Mouse (Mus musculus): ENCODE results near the gene Pax5.

The Pax5 gene

GRCm38 (mm10) chr4:44705967-44706366 lies 4.3 kb downstream of the Pax5 start:
- no peak for DNase-seq (ENCODE audit: low spot score)

- DNase-seq (ENCODE audit: low spot score) = no peak
These were observed 5.1 kb downstream of the Pax5 start for GRCm38 (mm10) chr4:44705151-44705550.

GRCm38 (mm10) chr4:44704369-44704745 lies 5.9 kb downstream of the Pax5 start:
- DNase-seq (ENCODE audit: low spot score) = peak; percentile 90

- DNase-seq (ENCODE audit: low spot score) = no peak
These were observed 6.5 kb downstream of the Pax5 start for GRCm38 (mm10) chr4:44703686-44704368.

GRCm38 (mm10) chr4:44702891-44703685 lies 7.2 kb downstream of the Pax5 start:
- no peak for DNase-seq (ENCODE audit: low spot score)

- no peak for DNase-seq (ENCODE audit: low spot score)
These were observed 8.2 kb downstream of the Pax5 start for GRCm38 (mm10) chr4:44702011-44702527.

- DNase-seq (ENCODE audit: low spot score) = no peak
These were observed 8.8 kb downstream of the Pax5 start for GRCm38 (mm10) chr4:44701513-44701912.

GRCm38 (mm10) chr4:44696676-44697075 lies 13.6 kb downstream of the Pax5 start:
- no peak for DNase-seq (ENCODE audit: low spot score)

- no peak for DNase-seq (ENCODE audit: low spot score)
These were observed 15.9 kb downstream of the Pax5 start for GRCm38 (mm10) chr4:44694369-44694768.

- no peak for DNase-seq (ENCODE audit: low spot score)
These were observed 24.7 kb downstream of the Pax5 start for GRCm38 (mm10) chr4:44685582-44685981.

- no peak for DNase-seq (ENCODE audit: low spot score)
These were observed 29.9 kb downstream of the Pax5 start for GRCm38 (mm10) chr4:44680242-44680897.

GRCm38 (mm10) chr4:44678641-44679040 lies 31.6 kb downstream of the Pax5 start:
- DNase-seq (ENCODE audit: low spot score) = no peak

GRCm38 (mm10) chr4:44678026-44678425 lies 32.3 kb downstream of the Pax5 start:
- DNase-seq (ENCODE audit: low spot score) = no peak

- DNase-seq (ENCODE audit: low spot score) = no peak
These were observed 35.3 kb downstream of the Pax5 start for GRCm38 (mm10) chr4:44674973-44675372.

GRCm38 (mm10) chr4:44673726-44674125 lies 36.6 kb downstream of the Pax5 start:
- DNase-seq (ENCODE audit: low spot score) = no peak

GRCm38 (mm10) chr4:44672216-44672937 lies 37.9 kb downstream of the Pax5 start:
- DNase-seq (ENCODE audit: low spot score) = no peak

GRCm38 (mm10) chr4:44671486-44671885 lies 38.8 kb downstream of the Pax5 start:
- DNase-seq (ENCODE audit: low spot score) = no peak

- DNase-seq (ENCODE audit: low spot score) = no peak
These were observed 39.3 kb downstream of the Pax5 start for GRCm38 (mm10) chr4:44671035-44671434.

GRCm38 (mm10) chr4:44670380-44670779 lies 39.9 kb downstream of the Pax5 start:
- no peak for DNase-seq (ENCODE audit: low spot score)

GRCm38 (mm10) chr4:44669485-44670181 lies 40.7 kb downstream of the Pax5 start:
- no peak for DNase-seq (ENCODE audit: low spot score)

- DNase-seq (ENCODE audit: low spot score) = no peak
These were observed 41.7 kb downstream of the Pax5 start for GRCm38 (mm10) chr4:44668574-44668973.

Measured in ovary, postnatal 36 days (tissue).